Mouse (Mus musculus): ENCODE measurements around the gene Gm7233.
"Not testable (repeated sequence)": the region's sequence is repeated elsewhere in the genome, so short reads cannot be mapped to it uniquely, and the experiment has no call there.

Gene Gm7233

DNA sequence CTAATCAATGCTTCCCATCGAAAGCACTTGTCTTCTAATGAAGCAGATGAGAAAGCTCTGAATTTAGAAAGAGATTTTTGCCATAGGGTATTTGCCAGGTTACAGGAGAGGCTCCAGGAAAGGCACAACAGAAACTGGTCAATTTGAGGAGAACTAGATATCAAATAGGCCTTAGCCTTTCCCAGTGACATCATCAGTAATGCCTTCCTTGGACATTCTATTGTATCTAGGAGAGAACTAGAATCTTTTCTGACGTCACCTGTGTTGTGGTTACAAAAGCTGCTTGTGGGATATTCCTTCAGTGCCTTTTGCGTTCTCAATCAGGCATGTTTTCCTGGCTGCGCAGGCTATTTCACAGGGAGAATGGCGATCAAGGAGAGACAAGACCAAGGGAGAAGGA, at the start of gene Gm7233:
TSS of gene Gm7233 (plus strand) at position 301 of the 400 bp plus-strand sequence.
- DNase-seq (ENCODE audit: low read depth, low spot score), result not testable (repeated sequence)

DNA sequence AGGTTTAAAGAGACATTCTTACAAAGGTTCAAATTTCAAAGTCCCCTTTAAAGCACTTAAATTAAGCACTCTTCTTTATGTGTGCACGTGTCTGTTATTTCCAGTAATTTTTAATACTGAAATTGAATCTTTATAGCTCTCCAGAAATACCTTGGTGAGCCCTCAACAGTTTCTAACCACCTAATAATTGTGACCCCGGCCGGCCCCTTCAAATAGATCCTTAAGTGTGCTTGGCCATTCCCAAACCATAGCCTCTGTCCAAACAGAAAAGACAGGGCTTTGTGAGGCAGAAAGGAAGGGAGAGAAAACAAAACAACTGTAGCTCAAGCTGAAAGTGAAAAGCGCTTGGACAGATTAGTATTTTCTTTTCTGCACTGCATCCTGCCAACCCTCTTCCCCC, 12.5 kb upstream of the Gm7233 start:
- DNase-seq (ENCODE audit: low read depth, low spot score), result not testable (repeated sequence)

GRCm38 (mm10) chr14:43167942-43168341, 11.7 kb upstream of the Gm7233 start:
- not testable (repeated sequence) for DNase-seq (ENCODE audit: low read depth, low spot score)

GRCm38 (mm10) chr14:43168573-43169170, 11.0 kb upstream of the Gm7233 start:
- not testable (repeated sequence) for DNase-seq (ENCODE audit: low read depth, low spot score)

- DNase-seq (ENCODE audit: low read depth, low spot score), result not testable (repeated sequence)
These were observed 55.5 kb downstream of the Gm7233 start, which contains the start of gene Gm8122 for GRCm38 (mm10) chr14:43235204-43235603. Gene Gm8122 (minus strand): TSS chr14:43235304.
